Mouse (Mus musculus) activated CD4-positive, CD25-positive, alpha-beta regulatory T cell, adult 4 months (primary cell): ENCODE measurements around the gene Zfp69. TPM values are rescaled to one million over a fixed set of nuclear protein-coding genes. Genes with fewer than 3 reads are reported as not detected.

Experiments used
- ATAC-seq: one replicate; pipeline ENCODE4 v1.8.0; 2017
- polyA plus RNA-seq, 2 experiments: library from polyadenylated mRNA; unstranded; fragments of 100-300 nt; shearing (Covaris generic); gene quantifications; one replicate each; pipeline ENCODE4 v1.2.1; 2017

Gene Zfp69
- polyA plus RNA-seq, 2 experiments from 2014 or later = 1.9 to 2.2 TPM

DNA sequence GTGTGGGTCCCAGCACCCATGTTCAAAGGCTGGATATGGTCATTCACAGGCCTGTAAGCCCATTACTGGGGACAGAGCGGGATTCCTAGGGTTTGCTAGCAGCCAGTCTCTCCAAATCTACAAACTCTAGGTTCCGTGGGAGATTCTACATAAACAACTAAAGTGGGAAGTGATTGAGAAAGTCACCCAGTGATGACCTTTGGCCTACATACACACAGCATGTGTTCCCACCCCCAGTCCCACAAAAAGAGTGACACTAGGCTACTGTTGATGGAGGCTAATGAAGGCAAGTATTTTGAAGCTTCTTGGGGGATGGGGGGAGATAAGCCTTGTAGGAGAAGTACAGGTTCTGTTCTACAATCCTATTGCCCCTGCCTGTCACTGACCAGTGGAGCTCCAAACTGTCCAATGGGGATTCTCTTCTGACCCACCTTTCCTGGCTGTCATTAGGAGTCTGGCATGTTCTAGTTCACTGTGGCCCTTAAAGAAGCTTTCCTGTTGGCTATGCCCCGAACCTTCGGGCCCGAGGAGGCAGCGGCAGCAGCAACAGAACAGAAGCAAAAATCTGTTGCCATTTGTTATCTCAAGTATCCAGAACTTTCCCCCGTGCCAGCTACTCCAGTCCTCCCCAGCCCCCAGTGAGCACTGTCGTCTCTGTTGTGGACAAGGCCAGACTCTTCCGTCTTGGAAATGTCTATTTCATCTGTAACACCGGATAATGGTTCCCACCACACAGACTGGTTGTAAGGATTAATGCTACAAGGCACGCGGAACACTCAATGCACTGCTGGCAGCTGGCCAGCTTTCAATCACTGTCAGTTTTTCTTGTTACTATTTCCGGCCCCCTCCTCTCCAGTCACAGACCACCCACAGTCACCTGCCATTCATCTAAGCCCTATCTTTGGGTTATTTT, 66.0 kb downstream of the Zfp69 start:
- ATAC-seq = no peak

- ATAC-seq = peak; percentile 93
These were observed 69.4 kb downstream of the Zfp69 start for GRCm38 (mm10) chr4:120882002-120882625.

GRCm38 (mm10) chr4:120880731-120881432, 70.6 kb downstream of the Zfp69 start:
- ATAC-seq = no peak

Other genes starting within 250 kb of the Zfp69 start
- not detected for gene Kcnq4, start 203.1 kb downstream of the Zfp69 start, polyA plus RNA-seq
- gene Nfyc, start 120.1 kb downstream of the Zfp69 start, polyA plus RNA-seq = 10 to 100 TPM; 55.0 to 70.3 TPM
- gene Rims3, start 96.9 kb downstream of the Zfp69 start, polyA plus RNA-seq = under 1 TPM; 0.68 to 0.99 TPM
- gene Exo5, start 26.7 kb downstream of the Zfp69 start, polyA plus RNA-seq = 10 to 100 TPM; 28.2 to 30.5 TPM
- gene Smap2, start 65.5 kb upstream of the Zfp69 start, polyA plus RNA-seq = 10 to 100 TPM; 32.5 to 39.1 TPM
- gene Col9a2, start 87.7 kb upstream of the Zfp69 start, polyA plus RNA-seq = not detected
- 10 to 100 TPM; 45.4 to 46.3 TPM for gene Zmpste24, start 146.5 kb upstream of the Zfp69 start, polyA plus RNA-seq
- gene Tmco2, start 157.5 kb upstream of the Zfp69 start, polyA plus RNA-seq = not detected